Mouse (Mus musculus): ENCODE measurements around the gene Hnf4a.
"Not testable (repeated sequence)": the region's sequence is repeated elsewhere in the genome, so short reads cannot be mapped to it uniquely, and the experiment has no call there.

GRCm38 (mm10) chr2:163621401-163621800, 114.8 kb downstream of the Hnf4a start:
- TF ChIP-seq CTCF (IDR thresholded peaks at IDR 0.05; ENCODE audit: low read depth, low read length); EP300 (IDR thresholded peaks at IDR 0.05; ENCODE audit: insufficient read depth, low read depth, low read length): not testable (repeated sequence)

All from ES-Bruce4 (cell line).